Mouse (Mus musculus): ENCODE results near the gene Exoc3l4. TPM values are rescaled to one million over a fixed set of nuclear protein-coding genes. Genes with fewer than 3 reads are reported as not detected.

Exoc3l4 gene
- total and polyA plus RNA-seq, 3 experiments: 0.04 to 0.17 TPM; not detected in 1

GRCm38 (mm10) chr12:111374727-111375126 is 42.1 kb upstream of the Exoc3l4 start:
- Histone ChIP-seq H3K27ac (ENCODE audit: control insufficient read depth, low read depth, low read length) (no peak overlapping the region), H3K4me3 (ENCODE audit: control insufficient read depth in 1 of 2, insufficient read depth in 1 of 2, low read depth in 2 of 2, low read length in 2 of 2) (no peak overlapping the region), H3K9ac (ENCODE audit: control insufficient read depth, low read depth, low read length, poor library complexity, severe bottlenecking) (no peak overlapping the region), H3K9me3 (replicated peaks; ENCODE audit: insufficient read depth, low read length) (no peaks in the 10 kb centered on the region), H3K27me3 (ENCODE audit: control insufficient read depth in 1 of 2, insufficient read depth in 2 of 2, low read length in 2 of 2) (peaks cover 5% of the 10 kb centered on the region in 2 experiments; a peak in 3 of 4 replicates), H3K4me1 (ENCODE audit: control insufficient read depth in 1 of 2, insufficient read depth in 2 of 2, low read length in 2 of 2) (no peaks in the 10 kb centered on the region), H3K79me2 (ENCODE audit: control insufficient read depth, insufficient read depth, low read length, poor library complexity) (no peaks in the 10 kb centered on the region), H3K36me3 (ENCODE audit: control insufficient read depth in 1 of 2, insufficient read depth in 2 of 2, low read length in 2 of 2) (no peaks in the 10 kb centered on the region)
- TF ChIP-seq HCFC1 (IDR thresholded peaks at IDR 0.05; ENCODE audit: low read depth, low read length) (no peak), MYC (IDR thresholded peaks at IDR 0.05; ENCODE audit: low read depth, low read length) (no peak), ZKSCAN1 (IDR thresholded peaks at IDR 0.05; ENCODE audit: low read depth, low read length) (no peak), SIN3A (IDR thresholded peaks at IDR 0.05; ENCODE audit: low read length) (no peak), MEF2A (IDR thresholded peaks at IDR 0.05; ENCODE audit: extremely low read depth, insufficient replicate concordance, low read depth, low read length, poor library complexity, severe bottlenecking) (no peak), ETS1 (IDR thresholded peaks at IDR 0.05; ENCODE audit: low read depth, low read length) (no peak), MAX (IDR thresholded peaks at IDR 0.05; ENCODE audit: low read length) (no peak), ZC3H11A (IDR thresholded peaks at IDR 0.05; ENCODE audit: low read depth, low read length) (no peak), NELFE (IDR thresholded peaks at IDR 0.05; ENCODE audit: low read depth, low read length) (no peak), MYB (IDR thresholded peaks at IDR 0.05; ENCODE audit: low read depth, low read length) (no peak), CHD1 (IDR thresholded peaks at IDR 0.05; ENCODE audit: low read depth, low read length) (no peak), ELF1 (IDR thresholded peaks at IDR 0.05; ENCODE audit: low read depth, low read length) (no peak), TCF12 (IDR thresholded peaks at IDR 0.05; ENCODE audit: low read depth, low read length) (no peak), ZNF384 (IDR thresholded peaks at IDR 0.05; ENCODE audit: low read depth, low read length) (no peak), CHD2 (IDR thresholded peaks at IDR 0.05; ENCODE audit: low read length) (no peak), TAL1 (IDR thresholded peaks at IDR 0.05; ENCODE audit: low read length) (no peak), MAFK (IDR thresholded peaks at IDR 0.05; ENCODE audit: borderline replicate concordance, low read depth, low read length) (no peak), JUND (IDR thresholded peaks at IDR 0.05; ENCODE audit: low read depth, low read length) (no peak), KAT2A (conservative IDR thresholded peaks at IDR 0.05; ENCODE audit: low read depth, low read length) (no peak)
- DNase-seq (ENCODE audit: low read depth, low spot score): no peak

DNA sequence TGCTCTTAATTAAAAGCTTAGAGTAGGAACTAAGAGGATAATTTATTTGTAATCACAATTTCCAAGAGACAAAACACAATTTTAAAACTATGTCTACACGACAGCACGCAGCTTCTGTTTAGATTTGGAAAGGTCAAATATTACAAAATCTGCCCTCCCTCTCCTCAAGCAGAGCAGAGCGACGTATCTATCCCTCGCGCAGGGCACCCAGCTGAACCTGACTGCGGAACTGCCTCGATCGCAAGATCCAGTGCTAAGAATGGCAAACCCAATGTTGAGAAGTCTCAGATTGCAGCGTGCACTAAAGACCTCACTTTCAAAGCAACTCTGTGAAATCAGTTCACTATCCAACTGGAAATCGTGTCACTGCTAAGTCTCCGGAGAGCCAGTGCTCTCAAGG is 41.3 kb upstream of the Exoc3l4 start:
- Histone ChIP-seq H3K9me3 (replicated peaks; ENCODE audit: insufficient read depth, low read length) (no peaks in the 10 kb centered on the region), H3K79me2 (ENCODE audit: control insufficient read depth, insufficient read depth, low read length, poor library complexity) (no peaks in the 10 kb centered on the region), H3K4me3 (ENCODE audit: control insufficient read depth in 1 of 2, insufficient read depth in 1 of 2, low read depth in 2 of 2, low read length in 2 of 2) (no peak overlapping the region), H3K9ac (ENCODE audit: control insufficient read depth, low read depth, low read length, poor library complexity, severe bottlenecking) (no peak overlapping the region), H3K27ac (ENCODE audit: control insufficient read depth, low read depth, low read length) (no peak overlapping the region), H3K36me3 (ENCODE audit: control insufficient read depth in 1 of 2, insufficient read depth in 2 of 2, low read length in 2 of 2) (no peaks in the 10 kb centered on the region), H3K27me3 (ENCODE audit: control insufficient read depth in 1 of 2, insufficient read depth in 2 of 2, low read length in 2 of 2) (peaks cover 4 to 5% of the 10 kb centered on the region in 2 experiments; a peak in 3 of 4 replicates), H3K4me1 (ENCODE audit: control insufficient read depth in 1 of 2, insufficient read depth in 2 of 2, low read length in 2 of 2) (no peaks in the 10 kb centered on the region)
- no peak for DNase-seq (ENCODE audit: low read depth, low spot score)
- TF ChIP-seq BHLHE40 (IDR thresholded peaks at IDR 0.05; ENCODE audit: borderline replicate concordance, low read depth, low read length) (no peak), NRF1 (IDR thresholded peaks at IDR 0.05; ENCODE audit: insufficient read depth, low read depth, low read length, poor library complexity, severe bottlenecking) (no peak), CHD2 (IDR thresholded peaks at IDR 0.05; ENCODE audit: low read length) (no peak), SIN3A (IDR thresholded peaks at IDR 0.05; ENCODE audit: low read length) (no peak), MEF2A (IDR thresholded peaks at IDR 0.05; ENCODE audit: extremely low read depth, insufficient replicate concordance, low read depth, low read length, poor library complexity, severe bottlenecking) (no peak), GABPA (IDR thresholded peaks at IDR 0.05; ENCODE audit: low read depth, low read length) (no peak), MAX (IDR thresholded peaks at IDR 0.05; ENCODE audit: low read length) (no peak), JUND (IDR thresholded peaks at IDR 0.05; ENCODE audit: low read depth, low read length) (no peak), ZC3H11A (IDR thresholded peaks at IDR 0.05; ENCODE audit: low read depth, low read length) (no peak), NELFE (IDR thresholded peaks at IDR 0.05; ENCODE audit: low read depth, low read length) (no peak), HCFC1 (IDR thresholded peaks at IDR 0.05; ENCODE audit: low read depth, low read length) (no peak), RAD21 (IDR thresholded peaks at IDR 0.05; ENCODE audit: low read depth, low read length) (no peak), ETS1 (IDR thresholded peaks at IDR 0.05; ENCODE audit: low read depth, low read length) (no peak), TBP (IDR thresholded peaks at IDR 0.05; ENCODE audit: low read depth, low read length) (no peak), E2F4 (IDR thresholded peaks at IDR 0.05; ENCODE audit: borderline replicate concordance, low read depth, low read length) (no peak), UBTF (IDR thresholded peaks at IDR 0.05; ENCODE audit: borderline replicate concordance, insufficient read depth, low read depth, low read length) (no peak), GATA1 (IDR thresholded peaks at IDR 0.05; ENCODE audit: low read depth, low read length) (no peak)
